Mouse (Mus musculus) midbrain, embryonic 12.5 days (tissue): ENCODE results near the gene Gpt2. TPM values are rescaled to one million over a fixed set of nuclear protein-coding genes. Genes with fewer than 3 reads are reported as not detected.

ENCODE experiments used
- ATAC-seq: fragments of 200-750 bp; cut with Nextera tagmentation; 2 replicates; pipeline ENCODE4 v1.8.0; 2017; ENCODE audit warnings: low read depth, moderate TSS enrichment, moderate library complexity; ENCODE audit not compliant: low FRiP score
- H3K27ac ChIP-seq: fragments of 300-500 bp; sonication (generic); replicated peaks from 2 replicates; pipeline ENCODE4 v1.5.1; 2016; ENCODE audit warnings: mild to moderate bottlenecking
- H3K27me3 ChIP-seq: fragments of 300-500 bp; sonication (generic); 2 replicates; pipeline ENCODE4 v1.6.1; 2016; ENCODE audit warnings: mild to moderate bottlenecking
- H3K36me3 ChIP-seq: fragments of 300-500 bp; sonication (generic); 2 replicates; pipeline ENCODE4 v1.6.1; 2016
- H3K4me1 ChIP-seq: fragments of 300-500 bp; sonication (generic); 2 replicates; pipeline ENCODE4 v1.6.1; 2016
- H3K4me2 ChIP-seq: fragments of 300-500 bp; sonication (generic); replicated peaks from 2 replicates; pipeline ENCODE4 v1.6.1; 2016; ENCODE audit warnings: mild to moderate bottlenecking, moderate library complexity
- H3K4me3 ChIP-seq: fragments of 300-500 bp; sonication (generic); 2 replicates; pipeline ENCODE4 v1.5.1; 2016; ENCODE audit warnings: mild to moderate bottlenecking
- H3K9ac ChIP-seq: fragments of 300-500 bp; sonication (generic); replicated peaks from 2 replicates; pipeline ENCODE4 v1.6.1; 2016; ENCODE audit warnings: mild to moderate bottlenecking, moderate library complexity
- H3K9me3 ChIP-seq: fragments of 300-500 bp; sonication (generic); 2 replicates; pipeline ENCODE4 v1.6.1; 2016; ENCODE audit warnings: mild to moderate bottlenecking
- WGBS: fragments of 180-500 bp; shearing (Covaris S2); methylation state at CpG from one replicate; pipeline ENCODE4 v1.1.7; 2016; 5-methylcytosine and 5-hydroxymethylcytosine counted together
- polyA plus RNA-seq: library from polyadenylated mRNA; unstranded; fragments of >200 nt; fragmentation: Nextera tagmentation; extraction: Ambion mirVana; gene quantifications from 2 replicates; pipeline ENCODE4 v1.2.1, GENCODE M21; 2016

Gpt2 gene
- polyA plus RNA-seq, 1 experiment from 2014 or later: 32.4 TPM

- Histone ChIP-seq H3K27ac (no peak overlapping the region), H3K4me1 (no peaks in the 10 kb centered on the region), H3K4me2 (no peak overlapping the region), H3K27me3 (no peaks in the 10 kb centered on the region), H3K9me3 (no peaks in the 10 kb centered on the region), H3K36me3 (no peaks in the 10 kb centered on the region), H3K9ac (no peak overlapping the region), H3K4me3 (no peak overlapping the region)
- ATAC-seq: no peak
- 95% methylated on average over 8 of the region's 8 CpGs for WGBS
Observed at GRCm38 (mm10) chr8:85563336-85563735, 71.0 kb downstream of the Gpt2 start.

DNA sequence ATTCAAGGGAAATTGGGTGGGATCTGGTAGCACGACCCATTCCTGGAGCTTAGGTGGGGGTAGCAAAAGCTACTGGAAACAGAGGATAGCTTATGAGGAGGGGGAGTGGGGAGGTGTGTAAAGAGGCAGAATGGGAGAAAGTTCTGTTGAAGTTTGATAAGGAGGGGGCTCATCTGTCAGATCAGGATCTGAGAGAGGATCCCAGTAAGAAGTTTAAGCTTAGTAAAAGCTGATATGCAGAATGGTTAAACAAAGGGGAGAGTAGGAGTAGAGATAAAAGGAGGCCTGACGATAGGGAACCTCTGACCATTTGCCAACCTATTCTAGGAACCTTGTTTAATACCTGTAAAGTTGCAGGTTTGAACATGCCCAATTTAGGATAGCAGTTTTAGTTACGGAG lies 72.8 kb downstream of the Gpt2 start:
- Histone ChIP-seq H3K36me3 (no peaks in the 10 kb centered on the region), H3K4me3 (no peak overlapping the region), H3K27ac (no peak overlapping the region), H3K4me2 (no peak overlapping the region), H3K4me1 (no peaks in the 10 kb centered on the region), H3K27me3 (no peaks in the 10 kb centered on the region), H3K9ac (no peak overlapping the region), H3K9me3 (no peaks in the 10 kb centered on the region)
- ATAC-seq: no peak
- 79% methylated on average over 3 of the region's 3 CpGs for WGBS

- H3K27ac ChIP-seq: no peak overlapping the region
- ATAC-seq: no peak
- no peaks in the 10 kb centered on the region for H3K4me1 ChIP-seq
- no peak overlapping the region for H3K9ac ChIP-seq
- H3K4me3 ChIP-seq: no peak overlapping the region
- 95% methylated on average over 2 of the region's 2 CpGs for WGBS
- no peaks in the 10 kb centered on the region for H3K27me3 ChIP-seq
- no peaks in the 10 kb centered on the region for H3K36me3 ChIP-seq
- no peaks in the 10 kb centered on the region for H3K9me3 ChIP-seq
- no peak overlapping the region for H3K4me2 ChIP-seq
Observed at GRCm38 (mm10) chr8:85567801-85568200, 75.4 kb downstream of the Gpt2 start.

DNA sequence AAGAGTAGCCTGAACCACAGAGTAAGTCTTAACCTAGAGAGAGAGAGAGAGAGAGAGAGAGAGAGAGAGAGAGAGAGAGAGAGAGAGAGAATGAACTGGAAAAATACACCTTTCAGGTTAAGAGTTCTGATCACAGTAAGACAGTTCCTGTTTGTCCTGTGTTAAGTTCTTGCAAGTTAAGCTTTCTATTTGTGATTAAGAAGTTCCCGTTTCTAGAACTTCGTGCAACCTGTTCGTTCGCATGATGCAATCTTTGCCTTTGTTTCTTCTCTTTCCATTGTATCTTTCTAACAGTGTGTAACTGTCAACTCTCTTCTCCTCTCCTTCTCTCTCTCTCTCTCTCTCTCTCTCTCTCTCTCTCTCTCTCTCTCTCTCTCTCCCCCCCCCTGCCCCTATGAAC lies 78.1 kb downstream of the Gpt2 start:
- no peak overlapping the region for H3K27ac ChIP-seq
- 83% methylated on average over 4 of the region's 4 CpGs for WGBS
- no peak overlapping the region for H3K4me2 ChIP-seq
- H3K9ac ChIP-seq: no peak overlapping the region
- H3K4me3 ChIP-seq: no peak overlapping the region
- ATAC-seq: no peak
- H3K9me3 ChIP-seq: no peaks in the 10 kb centered on the region
- H3K27me3 ChIP-seq: no peaks in the 10 kb centered on the region
- H3K4me1 ChIP-seq: no peaks in the 10 kb centered on the region
- H3K36me3 ChIP-seq: no peaks in the 10 kb centered on the region

DNA sequence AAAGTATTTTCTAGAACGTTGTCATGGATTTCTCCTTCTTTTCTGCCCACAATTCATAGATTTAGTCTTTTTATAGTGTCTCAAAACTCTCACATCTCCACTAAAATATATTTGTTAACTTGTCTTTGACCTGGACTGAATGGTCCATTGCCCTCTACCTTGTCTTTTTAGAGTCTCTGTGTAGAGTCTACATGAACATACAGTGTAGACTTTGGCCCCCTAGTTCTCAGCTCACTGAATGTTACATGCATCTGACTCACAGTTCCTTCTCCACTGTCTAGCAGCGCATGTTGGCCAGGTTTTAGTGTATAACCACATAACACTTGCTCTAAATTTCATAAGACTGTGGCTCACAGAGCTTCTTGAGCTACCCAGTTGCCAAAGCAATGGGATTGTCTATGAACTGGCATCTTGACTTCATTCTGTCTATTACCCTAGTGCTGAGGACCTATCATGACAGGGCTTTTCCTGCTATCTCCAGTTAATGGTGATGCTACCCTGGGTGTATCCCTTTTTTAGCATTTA lies 81.7 kb downstream of the Gpt2 start:
- no peaks in the 10 kb centered on the region for H3K9me3 ChIP-seq
- WGBS: 89% methylated on average over 2 of the region's 2 CpGs
- no peaks in the 10 kb centered on the region for H3K36me3 ChIP-seq
- H3K27me3 ChIP-seq: no peaks in the 10 kb centered on the region
- no peaks in the 10 kb centered on the region for H3K4me1 ChIP-seq
- no peak for ATAC-seq
- no peak overlapping the region for H3K9ac ChIP-seq
- no peak overlapping the region for H3K27ac ChIP-seq
- H3K4me2 ChIP-seq: no peak overlapping the region
- H3K4me3 ChIP-seq: no peak overlapping the region

Other genes starting within 250 kb of the Gpt2 start
- gene Orc6, start 192.9 kb upstream of the Gpt2 start, polyA plus RNA-seq: 98.4 and 98.9 TPM in 2 replicates
- gene Vps35, start 192.8 kb upstream of the Gpt2 start, polyA plus RNA-seq: 171 and 180 TPM in 2 replicates
- gene Mylk3, start 106.2 kb upstream of the Gpt2 start, polyA plus RNA-seq: 1.4 and 1.7 TPM in 2 replicates
- gene 4921524J17Rik, start 59.7 kb upstream of the Gpt2 start, polyA plus RNA-seq: 36.7 and 43.9 TPM in 2 replicates
- 160 and 164 TPM in 2 replicates for gene Dnaja2, start 62.8 kb downstream of the Gpt2 start, polyA plus RNA-seq
- 44.4 and 49.1 TPM in 2 replicates for gene Neto2, start 208.3 kb downstream of the Gpt2 start, polyA plus RNA-seq